Mouse (Mus musculus): ENCODE measurements around the gene Podn. TPM values are rescaled to one million over a fixed set of nuclear protein-coding genes. Genes with fewer than 3 reads are reported as not detected.

Podn gene
- total RNA-seq, 2 experiments from 2014 or later = not detected

- no peak for ATAC-seq (replicated peaks; ENCODE audit: low FRiP score, low TSS enrichment, poor library complexity, severe bottlenecking)
Measured at GRCm38 (mm10) chr4:107980002-107980600, 116.1 kb downstream of the Podn start.

- ATAC-seq (replicated peaks; ENCODE audit: low FRiP score, low TSS enrichment, poor library complexity, severe bottlenecking) = no peak
Measured at GRCm38 (mm10) chr4:107979530-107979929, 116.7 kb downstream of the Podn start.

GRCm38 (mm10) chr4:107977593-107977992 is 118.7 kb downstream of the Podn start:
- ATAC-seq (replicated peaks; ENCODE audit: low FRiP score, low TSS enrichment, poor library complexity, severe bottlenecking) = no peak

- no peak for ATAC-seq (replicated peaks; ENCODE audit: low FRiP score, low TSS enrichment, poor library complexity, severe bottlenecking)
Measured at GRCm38 (mm10) chr4:107975004-107975403, 121.2 kb downstream of the Podn start.

GRCm38 (mm10) chr4:107974527-107974926 is 121.7 kb downstream of the Podn start:
- ATAC-seq (replicated peaks; ENCODE audit: low FRiP score, low TSS enrichment, poor library complexity, severe bottlenecking) = no peak

- no peak for ATAC-seq (replicated peaks; ENCODE audit: low FRiP score, low TSS enrichment, poor library complexity, severe bottlenecking)
Measured at GRCm38 (mm10) chr4:107971162-107971561, 125.1 kb downstream of the Podn start.

- ATAC-seq (replicated peaks; ENCODE audit: low FRiP score, low TSS enrichment, poor library complexity, severe bottlenecking) = no peak
Measured at GRCm38 (mm10) chr4:107969781-107970180, 126.5 kb downstream of the Podn start.

- no peak for ATAC-seq (replicated peaks; ENCODE audit: low FRiP score, low TSS enrichment, poor library complexity, severe bottlenecking)
Measured at GRCm38 (mm10) chr4:107967966-107968682, 128.1 kb downstream of the Podn start, which contains the start of gene Slc1a7. TSS of gene Slc1a7 (plus strand) at chr4:107968332.

GRCm38 (mm10) chr4:107966416-107967109 is 129.7 kb downstream of the Podn start:
- ATAC-seq (replicated peaks; ENCODE audit: low FRiP score, low TSS enrichment, poor library complexity, severe bottlenecking) = no peak

Other genes with a start within 250 kb of the Podn start
- gene Magoh, start 216.7 kb downstream of the Podn start, total RNA-seq (2014; fragmentation: Nextera tagmentation) = 256 and 308 TPM in 2 replicates
- 300 and 428 TPM in 2 replicates for gene Magoh, start 216.7 kb downstream of the Podn start, total RNA-seq (2017)
- gene 0610037L13Rik, start 206.6 kb downstream of the Podn start, total RNA-seq (2014; fragmentation: Nextera tagmentation) = 51.1 and 53.5 TPM in 2 replicates
- gene 0610037L13Rik, start 206.6 kb downstream of the Podn start, total RNA-seq (2017) = 49.8 and 60.8 TPM in 2 replicates
- gene Cpt2, start 172.8 kb downstream of the Podn start, total RNA-seq (2014; fragmentation: Nextera tagmentation) = 48.6 and 51.8 TPM in 2 replicates
- gene Cpt2, start 172.8 kb downstream of the Podn start, total RNA-seq (2017) = 25.6 and 44.4 TPM in 2 replicates
- gene Slc1a7, start 128.1 kb downstream of the Podn start, total RNA-seq (2014; fragmentation: Nextera tagmentation) = not detected in 2 replicates
- gene Slc1a7, start 128.1 kb downstream of the Podn start, total RNA-seq (2017) = not detected in 2 replicates
- 111 and 129 TPM in 2 replicates for gene Scp2, start 48.6 kb upstream of the Podn start, total RNA-seq (2014; fragmentation: Nextera tagmentation)
- 197 and 203 TPM in 2 replicates for gene Scp2, start 48.6 kb upstream of the Podn start, total RNA-seq (2017)
- 0.39 TPM in 1 of 2 replicates, not detected in the other for gene Echdc2, start 69.0 kb upstream of the Podn start, total RNA-seq (2014; fragmentation: Nextera tagmentation)
- gene Echdc2, start 69.0 kb upstream of the Podn start, total RNA-seq (2017) = not detected in 2 replicates
- not detected in 2 replicates for gene Zyg11a, start 121.6 kb upstream of the Podn start, total RNA-seq (2014; fragmentation: Nextera tagmentation)
- not detected in 2 replicates for gene Zyg11a, start 121.6 kb upstream of the Podn start, total RNA-seq (2017)
- 8.8 and 11.3 TPM in 2 replicates for gene Zyg11b, start 204.7 kb upstream of the Podn start, total RNA-seq (2014; fragmentation: Nextera tagmentation)
- gene Zyg11b, start 204.7 kb upstream of the Podn start, total RNA-seq (2017) = 12.5 and 17.6 TPM in 2 replicates
- 12.8 and 27.1 TPM in 2 replicates for gene Coa7, start 231.7 kb upstream of the Podn start, total RNA-seq (2014; fragmentation: Nextera tagmentation)
- gene Coa7, start 231.7 kb upstream of the Podn start, total RNA-seq (2017) = 5.9 and 16.1 TPM in 2 replicates